In genomic region chr9:52644156-52644555, GRCm38 (mm10) we compare ENCODE assay signal across 24 mouse cellular contexts. TPM values are rescaled to one million over a fixed set of nuclear protein-coding genes. Genes with fewer than 3 reads are reported as not detected.
"Had no signal": no experiment of that assay in that cellular context is flagged by ENCODE, and none has a peak within 500 bp of the region (broad histone marks: within the 10 kb centered on the region; RNA-seq: fewer than 3 reads in every experiment).

No protein-coding gene starts in this region.

- H3K36me3 ChIP-seq: limb, embryonic 12.5 days; limb, embryonic 15.5 days; neural tube, embryonic 12.5 days; neural tube, embryonic 15.5 days had no signal

- H3K4me2 ChIP-seq: limb, embryonic 12.5 days; limb, embryonic 15.5 days; liver, embryonic 11.5 days; midbrain, embryonic 11.5 days; neural tube, embryonic 12.5 days; neural tube, embryonic 15.5 days had no signal

- H3K4me3 ChIP-seq: limb, embryonic 12.5 days; limb, embryonic 15.5 days; neural tube, embryonic 12.5 days; neural tube, embryonic 15.5 days had no signal

- H3K27ac ChIP-seq: limb, embryonic 12.5 days; limb, embryonic 15.5 days; liver, embryonic 14.5 days; macrophage; neural tube, embryonic 12.5 days; neural tube, embryonic 15.5 days; stomach, postnatal 0 days had no signal

- ATAC-seq: liver, postnatal 0 days had no signal

- H3K9ac ChIP-seq: limb, embryonic 12.5 days; limb, embryonic 15.5 days; liver, embryonic 14.5 days; liver, postnatal 0 days; neural tube, embryonic 12.5 days; neural tube, embryonic 15.5 days had no signal

- H3K4me1 ChIP-seq: limb, embryonic 12.5 days; limb, embryonic 15.5 days; neural tube, embryonic 12.5 days; neural tube, embryonic 15.5 days had no signal

- DNase-seq: kidney, adult 18-20 months; kidney, adult 9 months; kidney, postnatal 14 days; kidney, postnatal 4 days; left cerebral cortex, postnatal 4 days; liver, postnatal 0 days; lung, postnatal 14 days; midbrain, embryonic 14.5 days; right cerebral cortex, adult 18-20 months; right cerebral cortex, postnatal 14 days; right cerebral cortex, postnatal 4 days; thymus, adult 2 months; thymus, postnatal 14 days; thymus, postnatal 4 days had no signal

- H3K9me3 ChIP-seq: limb, embryonic 12.5 days; limb, embryonic 15.5 days; neural tube, embryonic 12.5 days; neural tube, embryonic 15.5 days had no signal

- H3K27me3 ChIP-seq: limb, embryonic 12.5 days; limb, embryonic 15.5 days; neural tube, embryonic 12.5 days; neural tube, embryonic 15.5 days had no signal

RNA-seq across cellular contexts. Expression of gene AI593442, which starts 35.4 kb away (rescaled TPM):
- total RNA-seq: megakaryocyte-erythroid progenitor cell, adult 5-6 weeks had no signal
- polyA plus RNA-seq: liver, postnatal 0 days; macrophage had no signal
